Mouse (Mus musculus) liver, adult 2 months (tissue): ENCODE results near the gene Fkbpl. TPM values are rescaled to one million over a fixed set of nuclear protein-coding genes. Genes with fewer than 3 reads are reported as not detected.
A peak's percentile ranks its signal among the peaks of the same experiment; 100 is the strongest.

Experiments used
- DNase-seq: peaks from one replicate; pipeline ENCODE4 v3.0.0-alpha.2; 2011; ENCODE audit warnings: low read depth, low spot score; ENCODE audit errors: extremely low read depth
- H3K27ac ChIP-seq: fragments of 200-500 bp; replicated peaks from 2 replicates; pipeline ENCODE4 v1.5.1; 2012; ENCODE audit warnings: low read depth, mild to moderate bottlenecking, control low read depth, inconsistent platforms, low read length; ENCODE audit not compliant: insufficient read depth
- H3K27me3 ChIP-seq: fragments of 200-500 bp; 2 replicates; pipeline ENCODE4 v1.6.1; 2012; ENCODE audit warnings: mild to moderate bottlenecking, moderate library complexity, low read length, inconsistent platforms; ENCODE audit not compliant: control insufficient read depth, insufficient read depth
- H3K36me3 ChIP-seq: fragments of 200-500 bp; 2 replicates; pipeline ENCODE4 v1.6.1; 2012; ENCODE audit warnings: low read length, inconsistent platforms; ENCODE audit not compliant: control insufficient read depth, insufficient read depth
- H3K4me1 ChIP-seq: fragments of 200-500 bp; 2 replicates; pipeline ENCODE4 v1.6.1; 2011; ENCODE audit warnings: low read length; ENCODE audit not compliant: control insufficient read depth, insufficient read depth
- H3K4me3 ChIP-seq: fragments of 200-500 bp; 2 replicates; pipeline ENCODE4 v1.5.1; 2011; ENCODE audit warnings: low read depth, mild to moderate bottlenecking, control low read depth, low read length, moderate library complexity; ENCODE audit not compliant: insufficient read depth
- H3K79me2 ChIP-seq: fragments of 200-500 bp; 2 replicates; pipeline ENCODE4 v1.6.1; 2012; ENCODE audit warnings: inconsistent platforms, mild to moderate bottlenecking, low read length, moderate library complexity; ENCODE audit not compliant: control insufficient read depth, insufficient read depth
- H3K9ac ChIP-seq: fragments of 200-500 bp; 2 replicates; pipeline ENCODE4 v1.6.1; 2012; ENCODE audit warnings: low read depth, mild to moderate bottlenecking, control low read depth, inconsistent platforms, low read length
- CTCF ChIP-seq: fragments of 200-500 bp; IDR thresholded peaks from 2 replicates; pipeline ENCODE4 v1.5.1; 2011; ENCODE audit warnings: low read depth, low read length, control low read depth
- POLR2A ChIP-seq: fragments of 200-500 bp; IDR thresholded peaks from 2 replicates; pipeline ENCODE4 v1.6.1; 2011; ENCODE audit warnings: low read length, control low read depth; ENCODE audit not compliant: insufficient read depth; ENCODE audit errors: extremely low read depth
- WGBS: fragments of 180-500 bp; shearing (Covaris S2); methylation state at CpG from one replicate; pipeline ENCODE4 v1.1.7; 2018; 5-methylcytosine and 5-hydroxymethylcytosine counted together
- polyA plus RNA-seq: library from polyadenylated mRNA; depleted of rRNA; stranded (reverse); fragments of >200 nt; gene quantifications from 2 replicates; pipeline ENCODE4 v1.2.3, GENCODE M21; 2012
- total RNA-seq: library from RNA; depleted of rRNA; stranded (reverse); fragments of >200 nt; gene quantifications from 2 replicates; pipeline ENCODE4 v1.2.3, GENCODE M21; 2014

Gene Fkbpl
- total and polyA plus RNA-seq, 2 experiments: 3.0 to 5.3 TPM

GRCm38 (mm10) chr17:34621006-34621405, 23.6 kb upstream of the Fkbpl start:
- WGBS: 52% methylated on average over 8 of the region's 8 CpGs
- H3K4me3 ChIP-seq: no peak overlapping the region
- no peak for TF ChIP-seq POLR2A
- no peak for TF ChIP-seq CTCF
- H3K9ac ChIP-seq: no peak overlapping the region
- no peak for DNase-seq
- H3K27me3 ChIP-seq: no peaks in the 10 kb centered on the region
- no peak overlapping the region for H3K27ac ChIP-seq
- H3K36me3 ChIP-seq: peaks cover 11% of the 10 kb centered on the region
- no peaks in the 10 kb centered on the region for H3K4me1 ChIP-seq
- no peaks in the 10 kb centered on the region for H3K79me2 ChIP-seq

GRCm38 (mm10) chr17:34623161-34623560, 21.4 kb upstream of the Fkbpl start:
- TF ChIP-seq CTCF (no peak), POLR2A (no peak)
- no peak for DNase-seq
- WGBS: 89% methylated on average over 9 of the region's 9 CpGs

GRCm38 (mm10) chr17:34624981-34625380, 19.6 kb upstream of the Fkbpl start:
- Histone ChIP-seq H3K27me3 (no peaks in the 10 kb centered on the region), H3K4me3 (no peak overlapping the region), H3K79me2 (no peaks in the 10 kb centered on the region), H3K4me1 (0 out of 2 replicates have a peak, but pooled peaks cover 5% of the 10 kb centered on the region), H3K36me3 (peaks cover 11% of the 10 kb centered on the region), H3K27ac (no peak overlapping the region), H3K9ac (no peak overlapping the region)
- TF ChIP-seq POLR2A: no peak
- DNase-seq: no peak
- 73% methylated on average over 3 of the region's 3 CpGs for WGBS

More at GRCm38 (mm10) chr17:34623161-34623560, 21.4 kb upstream of the Fkbpl start:
- Histone ChIP-seq H3K4me3 (no peak overlapping the region), H3K9ac (no peak overlapping the region), H3K27me3 (no peaks in the 10 kb centered on the region), H3K4me1 (0 out of 2 replicates have a peak, but pooled peaks cover 5% of the 10 kb centered on the region), H3K27ac (no peak overlapping the region), H3K36me3 (peaks cover 11% of the 10 kb centered on the region), H3K79me2 (no peaks in the 10 kb centered on the region)

- WGBS: 57% methylated on average over 16 of the region's 16 CpGs
- TF ChIP-seq CTCF: no peak
- no peak for TF ChIP-seq POLR2A
- H3K79me2 ChIP-seq: no peaks in the 10 kb centered on the region
Observed at GRCm38 (mm10) chr17:34626062-34626772, 18.3 kb upstream of the Fkbpl start.

GRCm38 (mm10) chr17:34626773-34627092, 17.8 kb upstream of the Fkbpl start:
- Histone ChIP-seq H3K4me3 (peak overlapping the region; percentile 72), H3K27me3 (no peaks in the 10 kb centered on the region), H3K36me3 (peaks cover 10% of the 10 kb centered on the region), H3K79me2 (no peaks in the 10 kb centered on the region), H3K27ac (peak overlapping the region; percentile 78), H3K9ac (peak overlapping the region; percentile 71), H3K4me1 (0 out of 2 replicates have a peak, but pooled peaks cover 5% of the 10 kb centered on the region)
- no peak for DNase-seq
- TF ChIP-seq POLR2A: no peak
- peak; percentile 22; the same call in 1 of the 2 replicates for TF ChIP-seq CTCF
- WGBS: 5% methylated on average over 18 of the region's 18 CpGs

More at GRCm38 (mm10) chr17:34626062-34626772, 18.3 kb upstream of the Fkbpl start:
- Histone ChIP-seq H3K27ac (no peak overlapping the region), H3K27me3 (no peaks in the 10 kb centered on the region), H3K4me1 (0 out of 2 replicates have a peak, but pooled peaks cover 5% of the 10 kb centered on the region), H3K9ac (peak overlapping the region; percentile 71; the same call in 1 of the 2 replicates), H3K36me3 (peaks cover 11% of the 10 kb centered on the region), H3K4me3 (no peak overlapping the region; the same call in 1 of the 2 replicates)
- DNase-seq: no peak
